Mouse (Mus musculus): Measurements from ENCODE around the gene Tma7.

Tma7 gene

DNA sequence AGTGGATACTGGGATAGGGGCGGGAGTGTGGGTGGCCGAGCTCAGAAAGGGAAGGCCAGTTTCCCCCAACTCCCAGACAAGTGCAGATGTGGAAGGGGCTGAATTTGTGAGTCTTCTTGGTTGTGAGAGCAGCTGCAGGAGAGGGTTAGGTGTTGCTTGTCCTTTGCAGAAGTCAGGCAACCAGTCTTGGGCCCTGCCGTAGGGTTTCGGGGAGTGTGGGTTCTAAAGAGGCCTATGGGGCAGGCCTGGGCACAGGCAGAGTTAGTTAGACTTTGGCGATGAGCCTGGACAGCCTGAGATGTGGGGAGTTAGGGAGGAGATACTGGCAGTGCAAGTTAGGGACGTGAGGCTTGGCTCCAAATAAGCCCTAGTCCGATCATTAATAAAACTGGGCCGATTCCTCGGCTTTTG is 13.9 kb upstream of the Tma7 start:
- no peak for DNase-seq (ENCODE audit: low read depth, low spot score)
- no peaks in the 10 kb centered on the region for H3K36me3 ChIP-seq (ENCODE audit: control insufficient read depth, insufficient read depth, low read length, poor library complexity, severe bottlenecking)

GRCm38 (mm10) chr9:109095137-109095982 is 13.0 kb upstream of the Tma7 start, which contains the start of gene Plxnb1:
Gene Plxnb1 (plus strand): TSS chr9:109095389.
- peak; percentile 68 for DNase-seq (ENCODE audit: low read depth, low spot score)
- H3K27me3 ChIP-seq (ENCODE audit: control insufficient read depth, insufficient read depth, low read length, poor library complexity, severe bottlenecking): no peaks in the 10 kb centered on the region
- peaks cover 2% of the 10 kb centered on the region; the same call in 1 of the 2 replicates for H3K36me3 ChIP-seq (ENCODE audit: control insufficient read depth, insufficient read depth, low read length, poor library complexity, severe bottlenecking)

More for the DNA sequence above, 13.9 kb upstream of the Tma7 start:
- no peaks in the 10 kb centered on the region for H3K27me3 ChIP-seq (ENCODE audit: control insufficient read depth, insufficient read depth, low read length, poor library complexity, severe bottlenecking)

DNA sequence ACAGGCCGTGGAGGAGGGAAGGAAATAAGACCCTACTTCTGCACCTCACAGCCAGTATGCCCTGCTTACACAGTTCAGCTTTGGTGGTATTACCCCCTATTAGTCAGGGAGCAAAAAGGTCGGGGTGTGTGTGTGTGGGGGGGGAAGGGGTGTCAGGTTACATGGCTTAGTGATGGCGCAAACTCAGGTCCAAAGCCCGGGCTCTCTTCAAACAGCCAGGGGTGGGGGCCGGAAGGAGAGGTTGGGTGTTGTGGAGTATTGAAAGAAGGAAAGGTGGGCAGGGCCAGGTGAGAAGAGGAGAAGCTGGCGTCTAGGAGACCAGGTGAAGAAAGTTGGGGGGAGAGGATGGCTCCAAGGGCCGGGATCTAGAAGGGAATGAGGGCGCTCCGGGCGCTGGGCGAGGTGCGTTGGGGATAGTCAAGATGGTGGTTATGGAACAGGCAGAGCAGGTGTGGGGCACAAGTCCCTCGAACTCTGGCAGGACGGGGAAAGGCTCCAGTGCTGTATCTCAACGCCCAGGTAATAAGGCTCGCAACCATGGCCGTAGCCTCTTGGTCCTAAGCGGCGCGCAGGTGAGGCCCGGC is 12.3 kb upstream of the Tma7 start:
- Histone ChIP-seq H3K27me3 (ENCODE audit: control insufficient read depth, insufficient read depth, low read length, poor library complexity, severe bottlenecking) (no peaks in the 10 kb centered on the region), H3K36me3 (ENCODE audit: control insufficient read depth, insufficient read depth, low read length, poor library complexity, severe bottlenecking) (peaks cover 3% of the 10 kb centered on the region; the same call in 1 of the 2 replicates)
- no peak for DNase-seq (ENCODE audit: low read depth, low spot score)

DNA sequence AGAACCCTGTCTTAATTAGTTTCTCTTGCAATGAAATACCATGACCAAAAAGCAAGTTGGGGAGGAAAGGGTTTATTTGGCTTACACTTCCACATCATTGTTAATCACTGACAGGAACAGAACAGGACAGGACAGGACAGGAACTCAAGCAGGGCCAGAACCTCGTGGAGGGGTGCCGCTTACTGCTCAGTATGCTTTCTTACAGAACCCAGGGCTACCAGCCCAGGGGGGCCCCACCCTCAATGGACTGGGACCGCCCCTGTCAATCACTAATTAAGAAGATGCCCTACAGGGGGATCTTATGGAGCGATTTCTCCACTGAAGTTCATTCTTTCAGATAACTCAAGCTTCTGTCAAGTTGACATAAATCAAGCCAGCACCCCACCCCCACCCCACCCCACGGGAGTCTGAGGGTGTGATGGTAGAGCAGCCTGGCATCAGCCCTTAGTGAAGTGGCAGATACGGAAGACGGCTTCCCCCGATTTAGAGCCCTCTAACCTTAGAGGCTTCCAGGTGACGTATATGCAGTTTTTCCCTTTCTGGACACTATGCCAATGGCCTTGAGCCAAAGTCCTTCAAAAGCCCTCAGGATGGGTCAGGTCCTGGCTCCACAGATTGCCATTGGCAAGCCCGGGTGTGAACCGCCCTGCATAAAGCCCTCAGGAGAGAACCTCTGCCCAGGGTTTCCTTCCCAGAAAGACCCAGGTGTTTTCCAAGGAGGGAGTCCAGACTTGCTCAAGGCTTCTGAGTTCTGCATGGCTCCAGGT is 11.6 kb upstream of the Tma7 start:
- Histone ChIP-seq H3K36me3 (ENCODE audit: control insufficient read depth, insufficient read depth, low read length, poor library complexity, severe bottlenecking) (peaks cover 3% of the 10 kb centered on the region; the same call in 1 of the 2 replicates), H3K27me3 (ENCODE audit: control insufficient read depth, insufficient read depth, low read length, poor library complexity, severe bottlenecking) (no peaks in the 10 kb centered on the region)
- no peak for DNase-seq (ENCODE audit: low read depth, low spot score)

DNA sequence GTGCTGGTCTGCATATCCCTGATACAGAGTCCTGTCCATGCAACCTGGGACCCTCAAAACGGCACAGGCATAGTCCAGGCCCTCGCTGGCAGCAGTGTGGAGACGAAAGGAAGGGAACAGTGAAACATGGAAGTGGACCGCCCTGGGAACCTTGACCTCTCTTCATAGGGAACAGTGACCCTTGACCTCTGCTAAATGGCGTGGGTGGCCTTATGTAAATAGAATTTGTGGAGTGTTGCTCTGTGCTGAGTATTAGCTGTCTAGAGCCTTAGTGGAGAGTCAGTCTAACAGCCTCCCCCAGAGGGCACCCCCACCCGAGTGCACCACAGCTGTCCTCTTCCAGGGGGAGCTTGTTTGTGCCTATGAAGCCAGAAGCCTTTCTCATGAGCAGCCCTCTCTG is 10.4 kb upstream of the Tma7 start:
- Histone ChIP-seq H3K36me3 (ENCODE audit: control insufficient read depth, insufficient read depth, low read length, poor library complexity, severe bottlenecking) (peaks cover 3% of the 10 kb centered on the region; the same call in 1 of the 2 replicates), H3K27me3 (ENCODE audit: control insufficient read depth, insufficient read depth, low read length, poor library complexity, severe bottlenecking) (no peaks in the 10 kb centered on the region)
- no peak for DNase-seq (ENCODE audit: low read depth, low spot score)

- DNase-seq (ENCODE audit: low read depth, low spot score): no peak
- Histone ChIP-seq H3K36me3 (ENCODE audit: control insufficient read depth, insufficient read depth, low read length, poor library complexity, severe bottlenecking) (peaks cover 3% of the 10 kb centered on the region; the same call in 1 of the 2 replicates), H3K27me3 (ENCODE audit: control insufficient read depth, insufficient read depth, low read length, poor library complexity, severe bottlenecking) (no peaks in the 10 kb centered on the region)
Observed at GRCm38 (mm10) chr9:109091802-109092201, 9.4 kb upstream of the Tma7 start.

DNA sequence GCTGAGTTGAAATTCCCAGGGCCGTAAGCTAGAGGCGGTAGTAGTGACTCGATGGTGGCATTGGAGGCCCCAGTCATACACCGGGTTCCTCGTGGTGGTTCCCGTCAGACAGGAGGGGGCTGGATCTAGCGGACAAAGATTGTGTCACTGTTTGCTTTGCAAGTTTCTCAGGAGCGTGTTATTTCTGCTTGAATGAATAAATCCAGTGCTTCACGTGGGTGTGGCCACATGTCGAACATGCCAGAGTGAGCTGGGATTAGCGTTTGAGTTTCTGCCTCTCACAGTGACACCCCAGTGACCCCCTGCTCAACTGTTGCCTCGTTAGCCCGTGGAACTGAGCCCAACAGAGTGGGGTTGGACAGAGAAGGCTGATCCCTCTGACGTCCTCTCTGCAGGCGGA is 8.1 kb upstream of the Tma7 start:
- no peak for DNase-seq (ENCODE audit: low read depth, low spot score)
- no peaks in the 10 kb centered on the region for H3K27me3 ChIP-seq (ENCODE audit: control insufficient read depth, insufficient read depth, low read length, poor library complexity, severe bottlenecking)

DNA sequence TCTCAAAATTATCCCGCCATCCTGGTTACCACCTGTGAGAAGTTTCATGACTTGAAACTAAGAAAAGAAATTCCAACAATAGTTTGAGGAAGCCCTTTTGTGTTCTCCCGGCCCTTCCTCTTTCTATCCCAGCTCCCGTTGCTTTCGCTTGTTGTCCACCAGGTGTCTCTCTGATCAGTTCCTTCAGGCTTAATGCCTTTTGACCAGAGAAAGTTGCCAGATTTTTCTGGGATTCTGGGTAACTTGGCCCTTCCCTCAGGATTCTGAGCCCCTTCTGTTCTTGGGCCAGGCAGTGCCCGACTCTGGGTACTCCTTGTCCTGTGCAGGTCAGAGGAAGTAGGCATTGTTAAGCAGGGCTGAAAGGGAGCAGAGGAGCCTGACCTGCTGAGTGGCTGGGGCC is 5.6 kb upstream of the Tma7 start:
- no peak for DNase-seq (ENCODE audit: low read depth, low spot score)
- Histone ChIP-seq H3K36me3 (ENCODE audit: control insufficient read depth, insufficient read depth, low read length, poor library complexity, severe bottlenecking) (peaks cover 3% of the 10 kb centered on the region; the same call in 1 of the 2 replicates), H3K27me3 (ENCODE audit: control insufficient read depth, insufficient read depth, low read length, poor library complexity, severe bottlenecking) (no peaks in the 10 kb centered on the region)

More for the DNA sequence above, 8.1 kb upstream of the Tma7 start:
- H3K36me3 ChIP-seq (ENCODE audit: control insufficient read depth, insufficient read depth, low read length, poor library complexity, severe bottlenecking): peaks cover 3% of the 10 kb centered on the region; the same call in 1 of the 2 replicates

DNA sequence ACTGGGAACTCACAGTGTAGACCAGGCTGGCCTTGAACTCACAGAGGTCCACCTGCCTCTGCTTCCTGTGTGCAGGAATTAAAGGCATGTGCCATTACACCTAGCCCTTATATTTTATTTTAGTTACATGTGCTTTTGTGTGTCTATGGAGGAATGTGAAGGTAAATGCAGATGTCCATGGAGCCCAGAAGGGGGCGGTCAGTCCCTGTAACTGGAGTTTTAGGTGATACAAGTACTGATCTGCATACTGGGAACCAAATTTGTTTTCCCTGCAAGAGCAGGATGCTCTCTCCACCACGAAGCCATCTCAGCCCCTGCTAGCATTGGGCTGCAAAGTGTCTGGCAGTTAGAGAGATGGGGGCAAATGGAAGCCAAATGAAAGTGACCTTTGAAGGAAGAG is 2.5 kb upstream of the Tma7 start:
- peak; percentile 56 for DNase-seq (ENCODE audit: low read depth, low spot score)
- no peaks in the 10 kb centered on the region for H3K36me3 ChIP-seq (ENCODE audit: control insufficient read depth, insufficient read depth, low read length, poor library complexity, severe bottlenecking)
- no peaks in the 10 kb centered on the region for H3K27me3 ChIP-seq (ENCODE audit: control insufficient read depth, insufficient read depth, low read length, poor library complexity, severe bottlenecking)

- DNase-seq (ENCODE audit: low read depth, low spot score): no peak
- H3K36me3 ChIP-seq (ENCODE audit: control insufficient read depth, insufficient read depth, low read length, poor library complexity, severe bottlenecking): no peaks in the 10 kb centered on the region
- no peaks in the 10 kb centered on the region for H3K27me3 ChIP-seq (ENCODE audit: control insufficient read depth, insufficient read depth, low read length, poor library complexity, severe bottlenecking)
Observed at GRCm38 (mm10) chr9:109081749-109082123, 651 bp downstream of the Tma7 start.

GRCm38 (mm10) chr9:109080516-109080915 is 1.9 kb downstream of the Tma7 start:
- Histone ChIP-seq H3K36me3 (ENCODE audit: control insufficient read depth, insufficient read depth, low read length, poor library complexity, severe bottlenecking) (no peaks in the 10 kb centered on the region), H3K27me3 (ENCODE audit: control insufficient read depth, insufficient read depth, low read length, poor library complexity, severe bottlenecking) (no peaks in the 10 kb centered on the region)
- no peak for DNase-seq (ENCODE audit: low read depth, low spot score)

- DNase-seq (ENCODE audit: low read depth, low spot score): peak; percentile 86
- Histone ChIP-seq H3K36me3 (ENCODE audit: control insufficient read depth, insufficient read depth, low read length, poor library complexity, severe bottlenecking) (0 out of 2 replicates have a peak, but pooled peaks cover 2% of the 10 kb centered on the region), H3K27me3 (ENCODE audit: control insufficient read depth, insufficient read depth, low read length, poor library complexity, severe bottlenecking) (no peaks in the 10 kb centered on the region)
Observed at GRCm38 (mm10) chr9:109073661-109074573, 8.5 kb downstream of the Tma7 start, which contains the start of gene Atrip. Gene Atrip (minus strand): TSS chr9:109074124.

GRCm38 (mm10) chr9:109068095-109068735 is 14.2 kb downstream of the Tma7 start:
- DNase-seq (ENCODE audit: low read depth, low spot score): peak; percentile 22
- Histone ChIP-seq H3K27me3 (ENCODE audit: control insufficient read depth, insufficient read depth, low read length, poor library complexity, severe bottlenecking) (no peaks in the 10 kb centered on the region), H3K36me3 (ENCODE audit: control insufficient read depth, insufficient read depth, low read length, poor library complexity, severe bottlenecking) (peaks cover 2% of the 10 kb centered on the region; the same call in 1 of the 2 replicates)

Data from splenic B cell, adult 2 months (primary cell).